Mouse (Mus musculus): Measurements from ENCODE around the gene Arl15. TPM values are rescaled to one million over a fixed set of nuclear protein-coding genes. Genes with fewer than 3 reads are reported as not detected.

Gene Arl15
- polyA plus RNA-seq, 1 experiment from 2014 or later: 14.6 TPM

DNA sequence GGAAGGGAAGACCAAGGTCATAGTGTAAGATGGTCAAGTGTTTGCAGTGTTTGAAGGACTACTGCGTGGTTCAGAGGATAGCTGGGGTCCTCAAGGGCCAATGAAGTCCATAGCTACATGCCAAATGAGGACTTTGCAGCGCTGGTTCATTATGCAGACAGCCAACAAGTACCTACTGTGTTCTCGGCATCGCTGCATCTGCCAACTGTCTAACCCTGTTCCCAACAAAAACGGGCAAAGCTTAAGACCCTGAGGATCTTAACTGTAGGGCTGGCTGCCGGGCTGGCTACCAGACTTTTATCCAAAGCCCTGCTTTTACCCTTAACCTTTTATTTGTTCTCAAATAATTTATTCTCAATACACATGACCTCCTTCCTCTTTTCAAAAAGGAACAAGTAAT is 123.1 kb downstream of the Arl15 start:
- ATAC-seq (replicated peaks; ENCODE audit: low FRiP score): peak; percentile 17
- H3K4me1 ChIP-seq (replicated peaks; ENCODE audit: control insufficient read depth, insufficient read depth, low read length): peaks cover 12% of the 10 kb centered on the region
- H3K27me3 ChIP-seq (ENCODE audit: control insufficient read depth, insufficient read depth, low read length): no peaks in the 10 kb centered on the region
- no peaks in the 10 kb centered on the region for H3K9me3 ChIP-seq (ENCODE audit: control insufficient read depth, low read length)
- DNase-seq (ENCODE audit: low spot score): no peak
- no peaks in the 10 kb centered on the region for H3K36me3 ChIP-seq (ENCODE audit: control insufficient read depth, insufficient read depth, low read length)
- 51% methylated on average over 6 of the region's 6 CpGs for WGBS
- H3K9ac ChIP-seq (ENCODE audit: low read length): no peak overlapping the region; the same call in none of the 2 replicates
- peak overlapping the region; percentile 87 for H3K27ac ChIP-seq (ENCODE audit: low read depth, low read length)
- H3K4me3 ChIP-seq (ENCODE audit: low read depth, low read length): no peak overlapping the region
- H3K4me2 ChIP-seq (ENCODE audit: low read depth, low read length, severe bottlenecking): peak overlapping the region; percentile 26; the same call in 1 of the 2 replicates

DNA sequence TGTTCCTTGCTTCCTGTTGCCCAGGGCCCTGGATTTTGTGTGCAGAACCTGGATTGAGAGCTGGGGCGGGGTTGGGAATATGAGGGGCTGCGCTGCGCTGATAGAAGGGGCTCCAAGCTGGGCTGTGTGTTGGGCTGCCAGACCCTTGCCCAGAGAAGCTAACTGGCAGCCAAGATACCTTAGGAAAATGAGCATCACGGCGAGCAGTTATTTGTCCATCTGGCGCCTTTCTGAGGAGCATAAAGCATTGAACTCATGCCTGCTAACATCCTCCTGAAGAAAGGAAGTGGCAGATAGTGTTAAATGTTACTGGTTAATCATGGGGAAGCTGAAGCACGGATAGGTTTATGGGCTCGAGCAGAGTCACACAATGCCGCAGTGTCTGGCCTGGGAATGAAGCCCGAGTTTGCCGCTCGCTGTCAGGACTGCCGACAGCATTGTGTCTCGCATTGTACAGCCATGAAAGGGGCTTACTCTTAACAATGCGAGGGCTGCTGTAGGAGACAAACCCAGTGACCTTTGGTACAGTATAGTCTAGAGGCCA is 123.6 kb downstream of the Arl15 start:
- Histone ChIP-seq H3K9me3 (ENCODE audit: control insufficient read depth, low read length) (no peaks in the 10 kb centered on the region), H3K4me2 (ENCODE audit: low read depth, low read length, severe bottlenecking) (peak overlapping the region; percentile 26; the same call in 1 of the 2 replicates), H3K27ac (ENCODE audit: low read depth, low read length) (peak overlapping the region; percentile 87), H3K9ac (ENCODE audit: low read length) (peak overlapping the region; percentile 44; the same call in 1 of the 2 replicates), H3K4me3 (ENCODE audit: low read depth, low read length) (no peak overlapping the region), H3K36me3 (ENCODE audit: control insufficient read depth, insufficient read depth, low read length) (no peaks in the 10 kb centered on the region), H3K27me3 (ENCODE audit: control insufficient read depth, insufficient read depth, low read length) (no peaks in the 10 kb centered on the region), H3K4me1 (replicated peaks; ENCODE audit: control insufficient read depth, insufficient read depth, low read length) (peaks cover 12% of the 10 kb centered on the region)
- 25% methylated on average over 15 of the region's 15 CpGs for WGBS
- DNase-seq (ENCODE audit: low spot score) (peak; percentile 77), ATAC-seq (replicated peaks; ENCODE audit: low FRiP score) (peak; percentile 90)

DNA sequence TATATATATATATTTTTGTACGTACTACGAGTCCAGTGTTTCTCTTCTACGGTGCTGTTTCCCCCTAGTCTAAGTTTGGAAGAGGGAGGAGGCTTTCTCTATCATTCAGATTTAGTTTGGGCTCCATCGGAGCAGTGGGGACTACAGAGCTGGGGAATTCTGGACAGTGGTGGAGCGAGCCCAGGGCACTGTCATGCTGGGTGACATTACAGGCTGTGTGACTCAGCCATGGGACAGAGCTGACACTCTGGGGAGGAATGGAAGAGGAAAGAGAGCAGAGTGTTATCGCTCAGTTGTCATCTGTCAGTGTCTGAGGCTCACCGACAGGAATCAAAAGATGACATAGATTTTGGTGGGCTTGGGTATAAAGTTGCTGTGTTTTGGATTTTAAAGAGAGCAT is 124.4 kb downstream of the Arl15 start:
- Histone ChIP-seq H3K4me1 (replicated peaks; ENCODE audit: control insufficient read depth, insufficient read depth, low read length) (peaks cover 12% of the 10 kb centered on the region), H3K4me3 (ENCODE audit: low read depth, low read length) (no peak overlapping the region), H3K4me2 (ENCODE audit: low read depth, low read length, severe bottlenecking) (no peak overlapping the region), H3K36me3 (ENCODE audit: control insufficient read depth, insufficient read depth, low read length) (no peaks in the 10 kb centered on the region), H3K27ac (ENCODE audit: low read depth, low read length) (peak overlapping the region; percentile 87; the same call in 1 of the 2 replicates), H3K9me3 (ENCODE audit: control insufficient read depth, low read length) (no peaks in the 10 kb centered on the region), H3K27me3 (ENCODE audit: control insufficient read depth, insufficient read depth, low read length) (no peaks in the 10 kb centered on the region), H3K9ac (ENCODE audit: low read length) (no peak overlapping the region)
- WGBS: 58% methylated on average over 7 of the region's 7 CpGs
- ATAC-seq (replicated peaks; ENCODE audit: low FRiP score): peak; percentile 17; the same call in 1 of the 2 replicates
- no peak for DNase-seq (ENCODE audit: low spot score)

DNA sequence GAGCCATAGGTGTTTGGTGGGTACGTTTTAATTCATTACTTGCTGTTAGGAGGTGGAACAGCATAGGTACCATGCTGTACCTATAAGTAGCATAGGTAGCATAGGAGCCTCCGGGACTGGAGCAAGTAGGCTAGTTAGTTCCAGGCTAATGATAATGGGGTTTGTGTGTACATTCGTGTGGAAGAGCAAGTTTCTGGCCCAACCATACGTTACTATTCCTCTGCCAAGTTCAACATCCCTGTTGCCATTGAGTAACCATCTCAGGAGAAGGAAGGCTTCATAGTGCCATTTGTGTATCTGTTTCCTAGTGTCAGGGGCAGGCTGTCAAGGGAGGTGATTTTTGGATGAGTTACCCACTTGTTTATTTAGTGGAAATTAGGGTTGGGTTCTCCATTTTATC is 141.4 kb downstream of the Arl15 start:
- H3K9me3 ChIP-seq (ENCODE audit: control insufficient read depth, low read length): no peaks in the 10 kb centered on the region
- no peak overlapping the region for H3K9ac ChIP-seq (ENCODE audit: low read length)
- no peak overlapping the region for H3K4me3 ChIP-seq (ENCODE audit: low read depth, low read length)
- no peak overlapping the region for H3K4me2 ChIP-seq (ENCODE audit: low read depth, low read length, severe bottlenecking)
- no peaks in the 10 kb centered on the region for H3K4me1 ChIP-seq (replicated peaks; ENCODE audit: control insufficient read depth, insufficient read depth, low read length)
- no peak for ATAC-seq (replicated peaks; ENCODE audit: low FRiP score)
- WGBS: 96% methylated on average over 4 of the region's 4 CpGs
- no peaks in the 10 kb centered on the region; the same call in 1 of the 2 replicates for H3K36me3 ChIP-seq (ENCODE audit: control insufficient read depth, insufficient read depth, low read length)
- no peak for DNase-seq (ENCODE audit: low spot score)
- H3K27ac ChIP-seq (ENCODE audit: low read depth, low read length): no peak overlapping the region
- no peaks in the 10 kb centered on the region for H3K27me3 ChIP-seq (ENCODE audit: control insufficient read depth, insufficient read depth, low read length)

DNA sequence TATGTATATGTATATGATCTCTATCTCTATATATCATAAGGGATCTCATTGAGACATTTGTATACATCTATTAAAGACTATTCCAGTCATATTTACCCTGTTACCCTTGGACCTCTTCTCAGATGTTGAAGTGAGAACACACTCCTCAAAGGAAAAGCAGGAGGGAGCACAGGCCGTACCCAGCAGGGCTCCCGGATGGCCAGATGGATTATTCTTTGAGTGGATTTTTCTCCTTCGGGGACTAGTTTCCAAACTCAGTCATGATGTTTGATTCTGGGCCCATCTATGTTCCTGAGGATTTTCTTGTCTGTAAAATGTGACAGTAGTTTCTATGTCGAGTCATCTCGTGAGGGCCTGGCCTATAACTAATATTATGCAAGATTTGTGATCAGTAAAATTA is 142.9 kb downstream of the Arl15 start:
- Histone ChIP-seq H3K36me3 (ENCODE audit: control insufficient read depth, insufficient read depth, low read length) (no peaks in the 10 kb centered on the region; the same call in 1 of the 2 replicates), H3K27ac (ENCODE audit: low read depth, low read length) (no peak overlapping the region), H3K9me3 (ENCODE audit: control insufficient read depth, low read length) (no peaks in the 10 kb centered on the region), H3K4me2 (ENCODE audit: low read depth, low read length, severe bottlenecking) (no peak overlapping the region), H3K4me1 (replicated peaks; ENCODE audit: control insufficient read depth, insufficient read depth, low read length) (no peaks in the 10 kb centered on the region), H3K9ac (ENCODE audit: low read length) (no peak overlapping the region), H3K4me3 (ENCODE audit: low read depth, low read length) (no peak overlapping the region), H3K27me3 (ENCODE audit: control insufficient read depth, insufficient read depth, low read length) (no peaks in the 10 kb centered on the region)
- no peak for DNase-seq (ENCODE audit: low spot score)
- WGBS: 91% methylated on average over 5 of the region's 5 CpGs
- no peak for ATAC-seq (replicated peaks; ENCODE audit: low FRiP score)

DNA sequence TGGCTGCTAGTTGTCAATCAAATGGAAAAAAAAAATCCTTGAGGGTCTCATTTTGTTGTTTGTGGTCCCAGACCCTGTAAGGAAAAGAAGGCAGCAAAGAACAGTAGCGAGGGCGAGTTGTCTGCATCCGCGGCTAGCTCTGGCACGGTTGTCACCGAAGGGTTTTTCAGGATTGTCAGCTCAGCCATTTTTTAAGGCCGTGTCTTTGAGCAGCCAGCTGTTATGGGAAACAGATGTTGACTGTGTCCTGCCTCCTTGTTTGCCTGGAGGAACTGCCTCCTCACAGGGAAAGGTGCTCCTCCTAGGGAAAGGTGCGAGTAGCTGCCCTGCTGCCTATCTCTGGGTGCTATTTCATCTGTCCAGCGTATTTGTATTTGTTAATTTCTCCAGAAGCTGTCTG is 144.3 kb downstream of the Arl15 start:
- no peak for DNase-seq (ENCODE audit: low spot score)
- ATAC-seq (replicated peaks; ENCODE audit: low FRiP score): no peak
- WGBS: 83% methylated on average over 9 of the region's 9 CpGs

DNA sequence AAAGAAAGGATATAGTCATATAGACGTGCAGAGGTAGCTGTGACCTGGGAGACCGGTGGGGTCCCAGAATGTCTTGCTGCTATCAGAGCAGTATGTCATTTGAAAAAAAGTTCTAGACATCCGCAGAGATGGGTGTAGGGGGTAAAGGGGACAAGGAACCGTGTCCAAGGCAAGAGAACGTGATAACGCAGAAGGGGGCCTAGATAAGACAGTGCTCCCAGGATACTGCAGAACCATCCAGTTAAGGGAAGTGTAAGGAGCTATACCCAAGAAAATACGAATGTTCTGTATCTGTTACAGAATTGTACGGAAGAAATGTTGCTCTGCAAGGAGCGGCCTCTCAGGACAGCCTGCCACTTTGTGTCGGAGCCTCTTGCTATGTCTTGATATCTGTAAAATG is 144.8 kb downstream of the Arl15 start:
- H3K27me3 ChIP-seq (ENCODE audit: control insufficient read depth, insufficient read depth, low read length): no peaks in the 10 kb centered on the region
- no peak overlapping the region for H3K9ac ChIP-seq (ENCODE audit: low read length)
- H3K4me3 ChIP-seq (ENCODE audit: low read depth, low read length): no peak overlapping the region
- no peak for DNase-seq (ENCODE audit: low spot score)
- no peak overlapping the region for H3K27ac ChIP-seq (ENCODE audit: low read depth, low read length)
- H3K4me1 ChIP-seq (replicated peaks; ENCODE audit: control insufficient read depth, insufficient read depth, low read length): no peaks in the 10 kb centered on the region
- no peaks in the 10 kb centered on the region; the same call in 1 of the 2 replicates for H3K36me3 ChIP-seq (ENCODE audit: control insufficient read depth, insufficient read depth, low read length)
- no peak overlapping the region for H3K4me2 ChIP-seq (ENCODE audit: low read depth, low read length, severe bottlenecking)
- no peaks in the 10 kb centered on the region for H3K9me3 ChIP-seq (ENCODE audit: control insufficient read depth, low read length)
- no peak for ATAC-seq (replicated peaks; ENCODE audit: low FRiP score)
- WGBS: 94% methylated on average over 10 of the region's 10 CpGs

More for the DNA sequence above, 144.3 kb downstream of the Arl15 start:
- H3K36me3 ChIP-seq (ENCODE audit: control insufficient read depth, insufficient read depth, low read length): no peaks in the 10 kb centered on the region; the same call in 1 of the 2 replicates
- no peaks in the 10 kb centered on the region for H3K27me3 ChIP-seq (ENCODE audit: control insufficient read depth, insufficient read depth, low read length)
- no peak overlapping the region for H3K4me2 ChIP-seq (ENCODE audit: low read depth, low read length, severe bottlenecking)
- H3K9me3 ChIP-seq (ENCODE audit: control insufficient read depth, low read length): no peaks in the 10 kb centered on the region
- no peak overlapping the region for H3K4me3 ChIP-seq (ENCODE audit: low read depth, low read length)
- no peaks in the 10 kb centered on the region for H3K4me1 ChIP-seq (replicated peaks; ENCODE audit: control insufficient read depth, insufficient read depth, low read length)
- H3K27ac ChIP-seq (ENCODE audit: low read depth, low read length): no peak overlapping the region
- no peak overlapping the region for H3K9ac ChIP-seq (ENCODE audit: low read length)

DNA sequence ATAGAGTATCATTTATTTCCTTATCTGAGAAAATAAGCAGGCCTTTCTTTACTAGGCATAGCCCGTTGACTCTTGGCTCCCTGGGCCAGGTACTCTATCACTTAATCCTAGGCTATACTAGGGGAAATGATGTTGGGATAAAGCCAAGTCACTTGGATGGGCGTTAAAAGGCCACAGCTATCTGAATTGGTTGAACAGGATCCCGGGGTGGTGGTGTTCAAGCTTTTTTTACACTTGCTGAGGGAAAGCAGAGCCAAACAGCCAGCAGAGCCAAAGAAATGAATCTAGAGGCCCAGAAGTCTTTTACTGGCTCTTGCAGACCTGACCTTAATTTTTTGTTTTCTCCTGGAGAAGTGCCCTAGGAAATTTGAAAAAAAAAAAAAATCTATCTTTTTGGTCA is 145.4 kb downstream of the Arl15 start:
- Histone ChIP-seq H3K4me1 (replicated peaks; ENCODE audit: control insufficient read depth, insufficient read depth, low read length) (no peaks in the 10 kb centered on the region), H3K9me3 (ENCODE audit: control insufficient read depth, low read length) (no peaks in the 10 kb centered on the region), H3K4me2 (ENCODE audit: low read depth, low read length, severe bottlenecking) (no peak overlapping the region), H3K36me3 (ENCODE audit: control insufficient read depth, insufficient read depth, low read length) (no peaks in the 10 kb centered on the region; the same call in 1 of the 2 replicates), H3K4me3 (ENCODE audit: low read depth, low read length) (no peak overlapping the region), H3K27me3 (ENCODE audit: control insufficient read depth, insufficient read depth, low read length) (no peaks in the 10 kb centered on the region), H3K27ac (ENCODE audit: low read depth, low read length) (no peak overlapping the region), H3K9ac (ENCODE audit: low read length) (no peak overlapping the region)
- no peak for DNase-seq (ENCODE audit: low spot score)
- 83% methylated on average over 3 of the region's 3 CpGs for WGBS
- no peak for ATAC-seq (replicated peaks; ENCODE audit: low FRiP score)

DNA sequence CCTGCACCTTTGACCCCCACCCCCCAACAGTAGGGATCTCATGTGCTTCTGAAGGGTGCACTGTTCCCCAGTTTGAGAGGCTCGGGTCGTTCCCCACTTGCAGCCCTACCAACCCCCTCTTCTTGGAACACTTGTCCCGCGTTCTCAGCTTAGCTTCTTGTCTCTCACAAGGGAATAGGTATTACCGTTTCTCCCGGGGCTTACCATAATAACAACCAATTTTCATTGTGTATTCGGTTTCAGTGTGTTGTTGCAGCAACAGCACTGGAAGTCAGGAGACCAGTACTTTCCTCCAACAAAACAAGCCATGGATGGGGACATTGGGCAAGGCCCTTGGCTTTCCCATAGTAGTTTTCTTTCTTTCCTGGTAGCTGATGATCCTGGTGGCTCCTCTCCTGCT is 145.8 kb downstream of the Arl15 start:
- Histone ChIP-seq H3K9me3 (ENCODE audit: control insufficient read depth, low read length) (no peaks in the 10 kb centered on the region), H3K36me3 (ENCODE audit: control insufficient read depth, insufficient read depth, low read length) (no peaks in the 10 kb centered on the region; the same call in 1 of the 2 replicates), H3K9ac (ENCODE audit: low read length) (no peak overlapping the region), H3K4me3 (ENCODE audit: low read depth, low read length) (no peak overlapping the region), H3K4me2 (ENCODE audit: low read depth, low read length, severe bottlenecking) (no peak overlapping the region), H3K27ac (ENCODE audit: low read depth, low read length) (no peak overlapping the region), H3K27me3 (ENCODE audit: control insufficient read depth, insufficient read depth, low read length) (no peaks in the 10 kb centered on the region), H3K4me1 (replicated peaks; ENCODE audit: control insufficient read depth, insufficient read depth, low read length) (no peaks in the 10 kb centered on the region)
- DNase-seq (ENCODE audit: low spot score) (no peak), ATAC-seq (replicated peaks; ENCODE audit: low FRiP score) (no peak)
- 92% methylated on average over 7 of the region's 7 CpGs for WGBS
